Mouse (Mus musculus) heart, embryonic 16.5 days (tissue): ENCODE results near the gene Fpgs. TPM values are rescaled to one million over a fixed set of nuclear protein-coding genes. Genes with fewer than 3 reads are reported as not detected.

Experiments
- ATAC-seq: fragments of 200-750 bp; cut with Nextera tagmentation; replicated peaks from 2 replicates; pipeline ENCODE4 v1.8.0; 2017; ENCODE audit warnings: moderate number of reproducible peaks; ENCODE audit not compliant: insufficient read depth, low FRiP score; ENCODE audit errors: extremely low read depth
- H3K27ac ChIP-seq: fragments of 300-500 bp; sonication (generic); 2 replicates; pipeline ENCODE4 v1.5.1; 2014; ENCODE audit warnings: mild to moderate bottlenecking, low read length, control low read depth, moderate library complexity
- H3K27me3 ChIP-seq: fragments of 300-500 bp; sonication (generic); 2 replicates; pipeline ENCODE4 v1.6.1; 2014; ENCODE audit warnings: low read length, mixed read lengths; ENCODE audit not compliant: control insufficient read depth, insufficient read depth
- H3K36me3 ChIP-seq: fragments of 300-500 bp; sonication (generic); 2 replicates; pipeline ENCODE4 v1.6.1; 2014; ENCODE audit not compliant: control insufficient read depth, insufficient read depth
- H3K4me1 ChIP-seq: fragments of 300-500 bp; sonication (generic); 2 replicates; pipeline ENCODE4 v1.6.1; 2014; ENCODE audit warnings: low read length, mixed read lengths; ENCODE audit not compliant: control insufficient read depth, insufficient read depth
- H3K4me2 ChIP-seq: fragments of 300-500 bp; sonication (generic); 2 replicates; pipeline ENCODE4 v1.6.1; 2014; ENCODE audit warnings: low read depth, mild to moderate bottlenecking, control low read depth, low read length
- H3K4me3 ChIP-seq: fragments of 300-500 bp; sonication (generic); 2 replicates; pipeline ENCODE4 v1.5.1; 2014; ENCODE audit warnings: mild to moderate bottlenecking, control low read depth, low read length
- H3K9ac ChIP-seq: fragments of 300-500 bp; sonication (generic); 2 replicates; pipeline ENCODE4 v1.6.1; 2014; ENCODE audit warnings: low read length, control low read depth
- H3K9me3 ChIP-seq: fragments of 300-500 bp; sonication (generic); replicated peaks from 2 replicates; pipeline ENCODE4 v1.6.1; 2016; ENCODE audit warnings: low read length; ENCODE audit not compliant: control insufficient read depth
- WGBS: fragments of 180-500 bp; shearing (Covaris S2); extraction: QIAGEN DNeasy Blood & Tissue Kit; methylation state at CpG from one replicate; pipeline ENCODE4 v1.1.7; 2014; 5-methylcytosine and 5-hydroxymethylcytosine counted together
- polyA plus RNA-seq: library from polyadenylated mRNA; unstranded; fragments of >200 nt; fragmentation: Nextera tagmentation; extraction: Ambion mirVana; gene quantifications from 2 replicates; pipeline ENCODE4 v1.2.1, GENCODE M21; 2015

Fpgs gene
- polyA plus RNA-seq, 1 experiment from 2014 or later: 16.9 TPM

DNA sequence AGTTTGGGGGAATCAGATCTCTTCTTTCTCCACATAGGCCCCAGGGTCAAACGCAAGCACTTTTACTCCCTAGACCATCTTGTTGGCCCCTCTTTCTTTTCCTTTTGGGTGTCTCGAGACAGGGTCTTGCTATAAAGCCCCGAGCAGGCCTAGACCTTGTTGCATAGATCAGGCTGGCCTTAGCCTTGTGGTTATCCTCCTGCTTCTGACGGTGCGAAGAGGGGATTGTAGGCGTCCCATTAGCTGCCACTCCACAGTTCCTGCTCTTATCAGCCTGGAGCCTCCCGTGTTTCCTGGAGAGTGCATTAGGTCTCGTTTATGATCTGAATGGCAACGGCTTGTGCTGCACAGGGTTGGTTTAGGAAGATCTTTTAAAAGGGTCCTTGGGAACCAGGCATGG, 59.9 kb downstream of the Fpgs start:
- no peaks in the 10 kb centered on the region for H3K36me3 ChIP-seq
- peak overlapping the region; percentile 58; the same call in 1 of the 2 replicates for H3K27ac ChIP-seq
- H3K4me1 ChIP-seq: peaks cover 44% of the 10 kb centered on the region
- H3K4me2 ChIP-seq: no peak overlapping the region
- no peaks in the 10 kb centered on the region for H3K9me3 ChIP-seq
- WGBS: 45% methylated on average over 9 of the region's 9 CpGs
- no peak for ATAC-seq
- H3K27me3 ChIP-seq: no peaks in the 10 kb centered on the region
- H3K9ac ChIP-seq: no peak overlapping the region
- H3K4me3 ChIP-seq: no peak overlapping the region

- Histone ChIP-seq H3K27me3 (no peaks in the 10 kb centered on the region), H3K9ac (0 out of 2 replicates have a peak overlapping the region, but pooled peaks have one; percentile 24), H3K4me3 (no peak overlapping the region), H3K4me1 (peaks cover 48% of the 10 kb centered on the region), H3K27ac (peak overlapping the region; percentile 76), H3K9me3 (no peaks in the 10 kb centered on the region), H3K4me2 (no peak overlapping the region), H3K36me3 (no peaks in the 10 kb centered on the region)
- peak; percentile 57 for ATAC-seq
- WGBS: 23% methylated on average over 7 of the region's 7 CpGs
Measured at GRCm38 (mm10) chr2:32642813-32643212, 61.1 kb downstream of the Fpgs start.

- Histone ChIP-seq H3K9ac (no peak overlapping the region), H3K27me3 (no peaks in the 10 kb centered on the region), H3K9me3 (no peaks in the 10 kb centered on the region), H3K4me1 (peaks cover 50% of the 10 kb centered on the region), H3K4me3 (no peak overlapping the region), H3K4me2 (no peak overlapping the region), H3K36me3 (no peaks in the 10 kb centered on the region), H3K27ac (peak overlapping the region; percentile 76)
- no peak for ATAC-seq
- WGBS: 68% methylated on average over 5 of the region's 5 CpGs
Measured at GRCm38 (mm10) chr2:32641810-32642209, 62.1 kb downstream of the Fpgs start.

- Histone ChIP-seq H3K4me2 (no peak overlapping the region), H3K9me3 (no peaks in the 10 kb centered on the region), H3K27me3 (no peaks in the 10 kb centered on the region), H3K9ac (0 out of 2 replicates have a peak overlapping the region, but pooled peaks have one; percentile 36), H3K4me1 (peaks cover 43% of the 10 kb centered on the region), H3K27ac (0 out of 2 replicates have a peak overlapping the region, but pooled peaks have one; percentile 43), H3K36me3 (no peaks in the 10 kb centered on the region), H3K4me3 (no peak overlapping the region)
- 47% methylated on average over 6 of the region's 6 CpGs for WGBS
- ATAC-seq: no peak
Measured at GRCm38 (mm10) chr2:32640550-32641051, 63.3 kb downstream of the Fpgs start.

DNA sequence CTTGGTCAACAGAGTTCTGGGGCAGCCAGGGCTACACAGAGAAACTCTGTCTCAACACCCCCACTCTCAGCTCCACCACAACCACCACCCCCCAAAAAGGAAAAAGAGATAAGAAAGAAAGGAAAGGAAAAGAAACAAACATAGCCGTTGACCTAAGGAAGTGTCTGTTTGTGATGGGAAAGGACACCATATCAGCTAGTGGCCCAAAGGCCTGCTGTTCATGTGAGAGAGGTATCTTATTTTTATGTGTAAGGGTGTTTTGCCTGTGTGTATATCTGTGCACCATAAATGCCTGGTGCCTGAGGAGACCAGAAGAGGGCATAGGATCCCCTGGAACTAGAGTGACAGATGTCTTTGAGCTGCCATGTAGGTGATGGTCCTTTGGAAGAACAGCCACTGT, 64.3 kb downstream of the Fpgs start:
- Histone ChIP-seq H3K27ac (peak overlapping the region; percentile 5; the same call in 1 of the 2 replicates), H3K4me1 (peaks cover 38% of the 10 kb centered on the region)
- WGBS: 43% methylated on average over 1 of the region's 1 CpGs

GRCm38 (mm10) chr2:32637778-32638281, 66.1 kb downstream of the Fpgs start:
- H3K4me1 ChIP-seq: peaks cover 26% of the 10 kb centered on the region

More for the DNA sequence above, 64.3 kb downstream of the Fpgs start:
- no peak for ATAC-seq
- H3K4me2 ChIP-seq: no peak overlapping the region
- H3K36me3 ChIP-seq: peaks cover 4% of the 10 kb centered on the region; the same call in 1 of the 2 replicates
- no peak overlapping the region for H3K9ac ChIP-seq
- H3K27me3 ChIP-seq: no peaks in the 10 kb centered on the region
- H3K4me3 ChIP-seq: no peak overlapping the region
- no peaks in the 10 kb centered on the region for H3K9me3 ChIP-seq

GRCm38 (mm10) chr2:32636617-32637016, 67.3 kb downstream of the Fpgs start:
- H3K4me1 ChIP-seq: peaks cover 18% of the 10 kb centered on the region
- 69% methylated on average over 7 of the region's 7 CpGs for WGBS

More at GRCm38 (mm10) chr2:32637778-32638281, 66.1 kb downstream of the Fpgs start:
- Histone ChIP-seq H3K27me3 (no peaks in the 10 kb centered on the region), H3K9me3 (no peaks in the 10 kb centered on the region), H3K4me3 (no peak overlapping the region), H3K4me2 (no peak overlapping the region), H3K9ac (peak overlapping the region; percentile 30), H3K27ac (peak overlapping the region; percentile 68), H3K36me3 (peaks cover 10% of the 10 kb centered on the region)
- 19% methylated on average over 11 of the region's 11 CpGs for WGBS
- peak; percentile 66 for ATAC-seq

DNA sequence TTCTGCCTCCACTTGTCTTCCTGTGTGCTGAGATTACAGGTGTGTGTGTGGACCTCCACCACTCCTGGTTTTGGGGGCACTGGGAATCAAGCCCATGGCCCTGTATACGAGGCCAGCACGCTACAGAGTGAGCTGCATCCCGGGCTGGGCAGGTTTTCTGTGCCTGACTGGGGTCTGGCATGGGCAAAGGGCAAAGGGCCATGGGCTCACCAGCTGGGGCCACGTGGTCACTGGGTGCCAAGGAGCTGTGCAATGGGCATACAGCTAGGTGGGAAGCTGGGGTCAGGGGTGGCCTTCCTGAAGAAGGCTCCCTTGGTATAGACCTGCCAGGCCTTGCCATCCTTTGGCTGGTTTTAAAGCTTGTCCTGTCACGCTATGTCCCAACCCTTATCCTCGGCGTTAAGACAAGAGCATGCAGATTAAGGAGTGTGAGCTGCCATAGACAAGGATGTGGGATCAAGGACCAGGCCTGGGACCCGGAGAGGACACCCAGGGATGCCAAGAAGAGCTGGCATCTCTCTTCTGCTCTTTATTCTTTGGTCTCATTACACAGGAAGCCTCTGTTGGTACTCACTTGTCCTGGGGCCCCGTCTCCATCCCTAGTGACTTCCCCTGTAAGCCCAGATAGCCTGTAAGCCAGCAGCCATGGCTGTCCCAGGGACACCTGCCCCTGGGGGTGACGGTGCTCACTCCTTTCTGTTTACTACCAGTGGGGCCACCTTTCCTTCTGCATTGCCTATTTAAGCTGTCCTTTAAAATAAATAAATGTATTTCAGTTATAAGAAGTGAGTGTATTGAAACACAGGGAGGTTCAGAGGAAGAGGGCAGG, 69.5 kb downstream of the Fpgs start:
- Histone ChIP-seq H3K9me3 (no peaks in the 10 kb centered on the region), H3K4me1 (peaks cover 14% of the 10 kb centered on the region), H3K4me2 (no peak overlapping the region), H3K4me3 (no peak overlapping the region), H3K27ac (peak overlapping the region; percentile 34), H3K9ac (0 out of 2 replicates have a peak overlapping the region, but pooled peaks have one; percentile 13), H3K27me3 (no peaks in the 10 kb centered on the region), H3K36me3 (peaks cover 20% of the 10 kb centered on the region)
- ATAC-seq: no peak
- 84% methylated on average over 10 of the region's 10 CpGs for WGBS

More at GRCm38 (mm10) chr2:32636617-32637016, 67.3 kb downstream of the Fpgs start:
- Histone ChIP-seq H3K27ac (peak overlapping the region; percentile 45; the same call in 1 of the 2 replicates), H3K4me2 (no peak overlapping the region), H3K9ac (no peak overlapping the region), H3K4me3 (no peak overlapping the region), H3K9me3 (no peaks in the 10 kb centered on the region), H3K27me3 (no peaks in the 10 kb centered on the region), H3K36me3 (peaks cover 16% of the 10 kb centered on the region)
- ATAC-seq: no peak

- Histone ChIP-seq H3K27me3 (no peaks in the 10 kb centered on the region), H3K27ac (peak overlapping the region; percentile 34), H3K4me3 (no peak overlapping the region), H3K9ac (no peak overlapping the region), H3K4me2 (no peak overlapping the region), H3K4me1 (peaks cover 22% of the 10 kb centered on the region), H3K36me3 (peaks cover 20% of the 10 kb centered on the region), H3K9me3 (no peaks in the 10 kb centered on the region)
- ATAC-seq: no peak
- 59% methylated on average over 5 of the region's 5 CpGs for WGBS
Measured at GRCm38 (mm10) chr2:32633660-32634059, 70.3 kb downstream of the Fpgs start.
